Mouse (Mus musculus) liver, embryonic 14.5 days (tissue): ENCODE measurements around the gene Alg9. TPM values are rescaled to one million over a fixed set of nuclear protein-coding genes. Genes with fewer than 3 reads are reported as not detected.

Experiments
- ATAC-seq: fragments of 200-750 bp; cut with Nextera tagmentation; 2 replicates; pipeline ENCODE4 v1.8.0; 2017; ENCODE audit warnings: moderate number of reproducible peaks, mild to moderate bottlenecking, moderate library complexity; ENCODE audit not compliant: insufficient read depth
- DNase-seq, 3 experiments: peaks; one replicate each; pipeline ENCODE4 v3.0.0-alpha.2; 2012 to 2013; ENCODE audit warnings: low read depth in 3 of 3, low spot score in 3 of 3
- H3K27ac ChIP-seq: fragments of 300-500 bp; sonication (generic); 2 replicates; pipeline ENCODE4 v1.5.1; 2014; ENCODE audit warnings: moderate library complexity, mild to moderate bottlenecking, control low read depth, inconsistent platforms
- H3K27me3 ChIP-seq: fragments of 300-500 bp; sonication (generic); 2 replicates; pipeline ENCODE4 v1.6.1; 2014; ENCODE audit warnings: mild to moderate bottlenecking, low read length, moderate library complexity; ENCODE audit not compliant: control insufficient read depth, insufficient read depth
- H3K36me3 ChIP-seq: fragments of 300-500 bp; sonication (generic); replicated peaks from 2 replicates; pipeline ENCODE4 v1.6.1; 2014; ENCODE audit warnings: low read depth; ENCODE audit not compliant: control insufficient read depth, insufficient read depth
- H3K4me1 ChIP-seq, 2 experiments: fragments of 200-500 bp in 1 of 2; fragments of 300-500 bp in 1 of 2; sonication (generic) in 1 of 2; replicated peaks; 2 replicates each; pipeline ENCODE4 v1.6.1; 2012 to 2014; ENCODE audit warnings: antibody characterized with exemption in 1 of 2, inconsistent platforms in 1 of 2, low read length in 1 of 2; ENCODE audit not compliant: control insufficient read depth in 2 of 2, insufficient read depth in 2 of 2
- H3K4me2 ChIP-seq: fragments of 300-500 bp; sonication (generic); 2 replicates; pipeline ENCODE4 v1.6.1; 2014; ENCODE audit warnings: low read depth, mild to moderate bottlenecking, control low read depth, moderate library complexity
- H3K4me3 ChIP-seq, 2 experiments: fragments of 200-500 bp in 1 of 2; fragments of 300-500 bp in 1 of 2; sonication (generic) in 1 of 2; 2 replicates each; pipeline ENCODE4 v1.5.1; 2012 to 2014; ENCODE audit warnings: low read depth in 2 of 2, low read length in 2 of 2, mild to moderate bottlenecking in 2 of 2, control low read depth in 1 of 2, inconsistent platforms in 1 of 2, moderate library complexity in 1 of 2; ENCODE audit not compliant: insufficient read depth in 1 of 2
- H3K9ac ChIP-seq: fragments of 300-500 bp; sonication (generic); replicated peaks from 2 replicates; pipeline ENCODE4 v1.6.1; 2014; ENCODE audit warnings: mild to moderate bottlenecking, control low read depth, moderate library complexity
- H3K9me3 ChIP-seq: fragments of 300-500 bp; sonication (generic); 2 replicates; pipeline ENCODE4 v1.6.1; 2016; ENCODE audit warnings: low read length, mixed read lengths; ENCODE audit not compliant: control insufficient read depth
- CTCF ChIP-seq: IDR thresholded peaks from 2 replicates; pipeline ENCODE4 v1.5.1; 2016; ENCODE audit warnings: antibody characterized with exemption, low read depth, control low read depth
- EP300 ChIP-seq: IDR thresholded peaks from 2 replicates; pipeline ENCODE4 v1.6.1; 2016; ENCODE audit warnings: antibody characterized with exemption, low read depth
- WGBS: fragments of 180-500 bp; shearing (Covaris S2); extraction: QIAGEN DNeasy Blood & Tissue Kit; methylation state at CpG from one replicate; pipeline ENCODE4 v1.1.7; 2014; ENCODE audit not compliant: insufficient replicate concordance; 5-methylcytosine and 5-hydroxymethylcytosine counted together
- polyA plus RNA-seq, 2 experiments: library from polyadenylated mRNA; depleted of rRNA in 1 of 2; stranded (reverse) in 1 of 2; unstranded in 1 of 2; fragments of >200 nt; fragmentation: Nextera tagmentation in 1 of 2; extraction: Ambion mirVana in 1 of 2; gene quantifications; 2 replicates each; pipeline versions ENCODE4 v1.2.1 to v1.2.3; 2012 to 2014

Gene Alg9
- polyA plus RNA-seq, 2 experiments, result 10.1 to 12.7 TPM

- H3K9ac ChIP-seq, result peak overlapping the region; percentile 6; the same call in 1 of the 2 replicates
- 64% methylated on average over 12 of the region's 12 CpGs for WGBS
Measured at GRCm38 (mm10) chr9:50847606-50848368, 73.0 kb downstream of the Alg9 start.

GRCm38 (mm10) chr9:50848821-50849220 is 74.0 kb downstream of the Alg9 start:
- Histone ChIP-seq H3K4me2 (no peak overlapping the region), H3K9ac (peak overlapping the region; percentile 20; the same call in 1 of the 2 replicates), H3K4me1 (peaks cover 32 to 39% of the 10 kb centered on the region in 2 experiments), H3K9me3 (no peaks in the 10 kb centered on the region), H3K27me3 (no peaks in the 10 kb centered on the region), H3K36me3 (no peaks in the 10 kb centered on the region; the same call in 1 of the 2 replicates), H3K27ac (peak overlapping the region; percentile 54), H3K4me3 (no peak overlapping the region)
- no peak for TF ChIP-seq CTCF
- TF ChIP-seq EP300, result no peak
- WGBS, result 67% methylated on average over 5 of the region's 5 CpGs
- ATAC-seq, result no peak; the same call in 1 of the 2 replicates
- no peak for DNase-seq

More at GRCm38 (mm10) chr9:50847606-50848368, 73.0 kb downstream of the Alg9 start:
- Histone ChIP-seq H3K36me3 (no peaks in the 10 kb centered on the region; the same call in 1 of the 2 replicates), H3K4me3 (no peak overlapping the region), H3K27me3 (no peaks in the 10 kb centered on the region), H3K27ac (peak overlapping the region; percentile 46; the same call in 1 of the 2 replicates), H3K4me2 (no peak overlapping the region), H3K4me1 (peaks cover 22 to 29% of the 10 kb centered on the region in 2 experiments), H3K9me3 (no peaks in the 10 kb centered on the region)
- ATAC-seq (no peak), DNase-seq (no peak)
- TF ChIP-seq CTCF (no peak), EP300 (no peak)

- no peaks in the 10 kb centered on the region for H3K27me3 ChIP-seq
- H3K36me3 ChIP-seq, result no peaks in the 10 kb centered on the region
- WGBS, result 20% methylated on average over 8 of the region's 8 CpGs
- no peak overlapping the region for H3K4me2 ChIP-seq
- ATAC-seq (peak; percentile 64), DNase-seq (peak; percentile 80 to 88 (median 83))
- no peak overlapping the region; the same call in 1 of the 2 replicates for H3K27ac ChIP-seq
- H3K4me3 ChIP-seq, result no peak overlapping the region
- TF ChIP-seq CTCF, result peak; percentile 88
- no peak for TF ChIP-seq EP300
- no peak overlapping the region for H3K9ac ChIP-seq
- no peaks in the 10 kb centered on the region for H3K9me3 ChIP-seq
- H3K4me1 ChIP-seq, result peaks cover 37 to 43% of the 10 kb centered on the region in 2 experiments
Measured at GRCm38 (mm10) chr9:50849249-50849648, 74.4 kb downstream of the Alg9 start.

GRCm38 (mm10) chr9:50849755-50850154 is 74.9 kb downstream of the Alg9 start:
- Histone ChIP-seq H3K9ac (no peak overlapping the region), H3K9me3 (no peaks in the 10 kb centered on the region), H3K4me1 (peaks cover 42 to 48% of the 10 kb centered on the region in 2 experiments), H3K36me3 (no peaks in the 10 kb centered on the region), H3K4me2 (no peak overlapping the region), H3K27ac (peak overlapping the region; percentile 23; the same call in 1 of the 2 replicates), H3K27me3 (no peaks in the 10 kb centered on the region), H3K4me3 (no peak overlapping the region)
- 55% methylated on average over 9 of the region's 9 CpGs for WGBS
- TF ChIP-seq CTCF, result no peak
- no peak for TF ChIP-seq EP300
- DNase-seq (no peak), ATAC-seq (no peak)

GRCm38 (mm10) chr9:50850271-50850670 is 75.5 kb downstream of the Alg9 start:
- no peak for DNase-seq
- Histone ChIP-seq H3K27me3 (no peaks in the 10 kb centered on the region), H3K9me3 (no peaks in the 10 kb centered on the region), H3K4me2 (no peak overlapping the region), H3K4me3 (no peak overlapping the region), H3K36me3 (no peaks in the 10 kb centered on the region), H3K27ac (no peak overlapping the region), H3K9ac (no peak overlapping the region), H3K4me1 (peaks cover 45 to 53% of the 10 kb centered on the region in 2 experiments)
- 66% methylated on average over 11 of the region's 11 CpGs for WGBS
- TF ChIP-seq EP300, result no peak
- ATAC-seq, result no peak
